Mouse (Mus musculus) kidney, embryonic 15.5 days (tissue): ENCODE results near the gene Dusp16. TPM values are rescaled to one million over a fixed set of nuclear protein-coding genes. Genes with fewer than 3 reads are reported as not detected.

Experiments used
- ATAC-seq: fragments of 200-750 bp; cut with Nextera tagmentation; replicated peaks from 2 replicates; pipeline ENCODE4 v1.8.0; 2017; ENCODE audit warnings: moderate TSS enrichment; ENCODE audit not compliant: low FRiP score
- H3K27ac ChIP-seq: fragments of 300-500 bp; sonication (generic); 2 replicates; pipeline ENCODE4 v1.5.1; 2015; ENCODE audit warnings: mild to moderate bottlenecking, inconsistent platforms
- H3K27me3 ChIP-seq: fragments of 300-500 bp; sonication (generic); 2 replicates; pipeline ENCODE4 v1.6.1; 2015; ENCODE audit warnings: inconsistent platforms
- H3K36me3 ChIP-seq: fragments of 300-500 bp; sonication (generic); 2 replicates; pipeline ENCODE4 v1.6.1; 2015; ENCODE audit warnings: inconsistent platforms
- H3K4me1 ChIP-seq: fragments of 300-500 bp; sonication (generic); 2 replicates; pipeline ENCODE4 v1.6.1; 2015; ENCODE audit warnings: inconsistent platforms
- H3K4me2 ChIP-seq: fragments of 300-500 bp; sonication (generic); 2 replicates; pipeline ENCODE4 v1.6.1; 2015; ENCODE audit warnings: moderate library complexity, mild to moderate bottlenecking, inconsistent platforms
- H3K4me3 ChIP-seq: fragments of 300-500 bp; sonication (generic); replicated peaks from 2 replicates; pipeline ENCODE4 v1.5.1; 2015; ENCODE audit warnings: mild to moderate bottlenecking, inconsistent platforms
- H3K9ac ChIP-seq: fragments of 300-500 bp; sonication (generic); 2 replicates; pipeline ENCODE4 v1.6.1; 2015; ENCODE audit warnings: mild to moderate bottlenecking, inconsistent platforms
- H3K9me3 ChIP-seq: fragments of 300-500 bp; sonication (generic); replicated peaks from 2 replicates; pipeline ENCODE4 v1.6.1; 2016; ENCODE audit warnings: inconsistent platforms
- WGBS: fragments of 180-500 bp; shearing (Covaris S2); methylation state at CpG from one replicate; pipeline ENCODE4 v1.1.7; 2015; ENCODE audit warnings: mixed read lengths; 5-methylcytosine and 5-hydroxymethylcytosine counted together
- polyA plus RNA-seq: library from polyadenylated mRNA; unstranded; fragments of >200 nt; fragmentation: Nextera tagmentation; extraction: Ambion mirVana; gene quantifications from 2 replicates; pipeline ENCODE4 v1.2.1, GENCODE M21; 2015

The Dusp16 gene
- polyA plus RNA-seq, result 11.0 and 11.8 TPM in 2 replicates

DNA sequence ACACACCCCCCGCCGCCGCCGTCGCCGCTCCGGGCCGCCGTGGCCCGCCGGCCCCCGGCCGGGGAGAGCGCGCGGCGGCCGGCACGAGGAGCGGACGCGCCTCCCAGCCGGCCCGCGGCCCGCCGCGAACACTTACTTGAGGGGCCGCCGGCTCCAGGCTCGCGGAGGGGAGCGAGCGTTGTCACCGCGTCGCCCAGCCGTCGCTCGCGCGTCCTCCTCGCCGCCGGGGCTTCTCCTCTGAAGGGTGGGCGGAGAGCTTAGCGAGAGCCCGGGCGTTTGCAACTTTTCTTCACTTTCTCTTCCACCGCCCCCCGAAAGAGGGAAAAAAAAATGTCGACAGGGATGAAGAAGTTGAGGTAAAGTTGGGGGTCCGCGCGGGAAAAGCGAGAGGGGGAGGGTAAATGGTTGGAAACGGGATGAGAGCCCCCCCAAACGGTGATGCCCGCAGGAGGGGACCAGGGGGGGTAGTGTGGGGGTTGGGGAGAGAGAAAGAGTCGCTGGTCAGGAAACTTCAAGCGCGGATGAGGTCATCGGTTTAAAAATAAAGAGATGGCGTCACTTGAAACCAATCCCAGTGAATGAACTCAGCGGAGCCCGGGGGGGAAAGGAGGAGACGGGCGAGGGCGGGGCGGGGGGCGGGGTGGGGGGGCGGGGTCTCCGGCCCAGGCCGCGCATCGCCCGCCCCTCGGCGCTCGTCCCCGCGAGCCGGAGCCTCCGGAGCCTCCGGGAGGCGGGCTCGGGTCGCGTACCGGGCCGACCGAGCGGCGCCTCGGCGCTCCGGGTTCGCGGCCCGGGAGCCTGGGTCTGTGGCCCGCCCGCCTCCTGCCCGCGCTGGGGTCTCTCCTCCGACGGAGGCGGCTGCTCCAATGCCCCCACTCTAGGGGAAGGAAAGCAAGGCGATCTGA is at the start of gene Dusp16:
Dusp16 (minus strand) TSS at position 485 of the 905 bp plus-strand sequence.
- WGBS, result under 1% methylated on average over 85 of the region's 108 CpGs
- peak within 1 kb of the TSS; percentile 68 for H3K4me2 ChIP-seq
- H3K9me3 ChIP-seq, result no peaks in the 10 kb centered on the region
- H3K4me3 ChIP-seq, result peak within 1 kb of the TSS; percentile 80
- peak; percentile 92 for ATAC-seq
- H3K9ac ChIP-seq, result peak within 1 kb of the TSS; percentile 93
- peak within 1 kb of the TSS; percentile 96 for H3K27ac ChIP-seq
- H3K4me1 ChIP-seq, result peaks cover 18% of the 10 kb centered on the region
- H3K27me3 ChIP-seq, result no peaks in the 10 kb centered on the region
- H3K36me3 ChIP-seq, result no peaks in the 10 kb centered on the region

DNA sequence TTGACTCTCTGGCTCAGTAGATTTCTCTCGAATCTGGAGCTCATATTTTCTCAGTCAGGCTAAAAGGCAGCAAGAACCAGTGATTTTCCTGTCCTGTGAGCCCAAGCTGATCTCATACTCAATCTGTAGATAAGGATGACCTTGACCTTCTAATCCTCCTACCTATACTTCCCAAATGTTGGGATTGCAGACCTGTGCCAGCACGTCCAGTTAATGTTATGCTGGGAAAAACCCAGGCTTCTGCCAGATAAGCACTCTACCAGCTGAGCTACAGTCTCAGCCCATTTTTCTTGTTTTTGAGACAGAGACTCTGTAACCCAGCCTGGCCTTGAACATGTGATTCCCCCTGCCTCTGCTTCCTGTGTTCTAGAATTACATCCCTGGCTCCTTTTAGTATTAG is 47.9 kb upstream of the Dusp16 start:
- no peak for ATAC-seq
- Histone ChIP-seq H3K27ac (no peak overlapping the region), H3K4me1 (no peaks in the 10 kb centered on the region), H3K9me3 (no peaks in the 10 kb centered on the region), H3K9ac (no peak overlapping the region), H3K4me3 (no peak overlapping the region), H3K36me3 (no peaks in the 10 kb centered on the region; the same call in 1 of the 2 replicates), H3K4me2 (no peak overlapping the region), H3K27me3 (no peaks in the 10 kb centered on the region)
- 76% methylated on average over 2 of the region's 2 CpGs for WGBS

DNA sequence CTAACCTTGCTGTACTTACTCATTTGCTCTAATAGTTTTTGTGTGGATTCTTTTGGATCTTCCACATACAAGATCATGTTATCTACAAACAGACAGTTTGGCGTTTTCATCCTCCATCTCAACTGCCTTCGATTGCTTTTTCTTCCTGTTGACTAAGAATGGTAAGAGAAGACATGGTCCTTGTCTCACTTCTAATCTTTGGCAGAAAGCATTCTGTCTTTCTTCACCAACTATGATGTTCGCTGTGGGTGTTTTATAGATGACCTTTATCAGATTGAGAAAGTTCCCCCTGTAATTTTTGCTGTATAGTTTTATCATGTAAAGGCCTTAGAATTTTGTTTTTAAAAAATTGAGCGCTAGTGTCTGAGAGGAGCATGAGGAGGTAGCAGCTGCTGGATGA is 45.7 kb upstream of the Dusp16 start:
- Histone ChIP-seq H3K4me3 (no peak overlapping the region), H3K9ac (no peak overlapping the region), H3K27me3 (no peaks in the 10 kb centered on the region), H3K4me1 (no peaks in the 10 kb centered on the region), H3K9me3 (no peaks in the 10 kb centered on the region), H3K27ac (no peak overlapping the region), H3K4me2 (no peak overlapping the region), H3K36me3 (no peaks in the 10 kb centered on the region; the same call in 1 of the 2 replicates)
- whole genome bisulfite sequencing, result 91% methylated on average over 4 of the region's 4 CpGs
- no peak for ATAC-seq

DNA sequence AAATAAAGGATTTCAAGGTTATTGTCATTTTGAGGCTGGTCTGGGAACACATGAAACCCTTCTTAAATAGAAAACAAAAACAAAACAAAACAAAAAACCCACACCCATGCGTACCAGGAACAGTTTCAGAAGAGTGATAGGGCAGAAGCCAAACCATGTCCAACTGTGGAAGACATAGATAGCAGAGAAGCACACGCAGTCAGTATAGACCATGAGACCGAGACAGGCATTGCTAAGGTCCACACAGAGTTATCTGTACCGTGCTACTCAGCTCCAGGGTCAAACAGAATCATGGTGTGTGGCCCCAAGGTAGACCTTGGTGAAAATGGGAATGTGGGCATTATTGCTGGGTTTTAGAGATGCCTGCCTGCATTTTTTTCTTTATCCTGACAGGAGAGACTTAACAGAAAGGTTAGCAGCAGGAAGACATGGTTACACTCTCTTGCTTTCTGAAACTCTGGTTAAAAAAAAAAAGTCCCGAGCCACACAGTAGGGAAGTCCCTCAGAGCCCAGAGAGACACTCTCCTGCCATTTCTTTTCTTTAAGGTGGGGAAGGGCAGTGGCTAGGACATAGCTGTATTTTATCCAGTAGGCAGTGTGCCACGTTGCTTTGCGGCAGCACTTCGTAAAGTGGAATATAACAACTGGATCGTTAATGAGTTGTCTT is 42.3 kb upstream of the Dusp16 start:
- H3K9ac ChIP-seq, result no peak overlapping the region
- WGBS, result 75% methylated on average over 9 of the region's 9 CpGs

DNA sequence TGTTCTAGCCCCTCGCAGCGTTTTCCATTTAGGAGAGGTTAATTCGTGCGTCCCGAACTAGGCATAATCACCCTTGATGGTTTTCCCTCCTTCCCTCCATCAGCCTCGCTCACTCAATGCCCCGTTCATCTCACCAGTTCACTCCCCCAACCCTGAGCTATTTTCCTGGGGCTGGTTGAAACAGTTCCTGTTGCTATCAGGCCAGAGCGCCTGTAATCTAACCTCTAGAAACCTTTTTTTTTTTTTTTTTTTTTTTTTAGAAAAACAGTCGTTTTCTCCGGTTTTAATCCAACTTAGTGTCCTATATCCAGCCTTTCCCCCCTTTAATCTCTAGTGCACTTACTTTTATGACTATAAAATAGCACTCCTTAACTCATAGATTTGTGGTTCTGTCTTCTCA is 38.4 kb upstream of the Dusp16 start:
- H3K27ac ChIP-seq, result peak overlapping the region; percentile 90

More for the DNA sequence above, 42.3 kb upstream of the Dusp16 start:
- Histone ChIP-seq H3K4me2 (no peak overlapping the region), H3K9me3 (no peaks in the 10 kb centered on the region), H3K4me3 (no peak overlapping the region), H3K36me3 (no peaks in the 10 kb centered on the region; the same call in 1 of the 2 replicates), H3K27ac (no peak overlapping the region), H3K4me1 (peaks cover 4% of the 10 kb centered on the region), H3K27me3 (no peaks in the 10 kb centered on the region)
- no peak for ATAC-seq

DNA sequence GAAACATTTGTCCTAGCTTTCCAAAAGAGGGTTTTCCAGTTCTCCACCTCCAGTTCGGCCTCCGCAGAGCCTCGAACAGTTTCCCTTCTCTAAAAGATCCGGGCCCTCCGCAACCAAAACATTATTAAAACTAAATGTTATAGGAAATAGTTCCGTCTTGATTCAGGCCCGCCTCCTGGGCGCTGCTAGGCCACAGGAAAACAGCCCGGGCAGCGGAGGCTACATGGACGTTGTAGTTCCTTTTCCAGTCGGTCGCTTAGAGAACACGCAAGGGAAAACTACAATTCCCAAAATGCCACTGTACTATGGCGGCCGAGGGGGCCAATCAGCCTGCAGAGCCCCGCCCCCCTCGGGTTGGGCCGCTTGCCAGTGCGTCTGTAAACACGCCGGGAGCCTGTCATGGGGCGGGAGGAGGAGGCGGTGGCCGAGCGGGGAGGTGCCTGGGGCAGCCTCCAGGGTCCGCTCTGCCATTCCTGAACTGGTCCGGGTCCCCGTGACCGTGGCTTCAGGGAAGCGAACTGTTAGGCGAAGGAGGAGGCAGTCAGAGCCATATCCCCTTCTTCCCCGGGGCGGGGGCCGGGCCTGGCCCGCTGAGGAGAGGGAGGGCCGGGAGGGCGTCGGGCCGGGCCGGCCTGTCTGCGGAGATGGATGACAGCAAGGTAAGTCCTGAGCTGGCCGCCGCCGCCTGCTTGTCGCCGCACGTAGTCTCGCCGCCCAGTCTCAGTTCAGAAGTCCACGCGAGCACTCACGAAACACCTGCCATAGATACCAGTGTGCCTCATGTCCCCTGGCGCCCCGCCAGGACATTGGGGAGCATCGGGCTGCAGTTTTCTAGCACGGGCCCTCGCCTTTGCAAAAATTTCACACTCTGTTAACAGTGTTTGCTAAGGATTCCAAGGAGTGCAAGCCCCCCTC is 37.6 kb upstream of the Dusp16 start, which contains the start of gene Crebl2:
Crebl2 (plus strand) TSS at position 369 of the 915 bp plus-strand sequence.
- no peaks in the 10 kb centered on the region for H3K27me3 ChIP-seq
- peaks cover 14% of the 10 kb centered on the region for H3K4me1 ChIP-seq
- peak within 1 kb of the TSS; percentile 90 for H3K27ac ChIP-seq
- no peaks in the 10 kb centered on the region for H3K36me3 ChIP-seq
- H3K4me3 ChIP-seq, result peak within 1 kb of the TSS; percentile 64
- H3K9me3 ChIP-seq, result no peaks in the 10 kb centered on the region
- peak; percentile 98 for ATAC-seq
- peak within 1 kb of the TSS; percentile 65 for H3K4me2 ChIP-seq
- 0% methylated on average over 57 of the region's 58 CpGs for WGBS
- peak within 1 kb of the TSS; percentile 63 for H3K9ac ChIP-seq

More for the DNA sequence above, 38.4 kb upstream of the Dusp16 start:
- Histone ChIP-seq H3K9me3 (no peaks in the 10 kb centered on the region), H3K27me3 (no peaks in the 10 kb centered on the region), H3K4me2 (peak overlapping the region; percentile 65), H3K36me3 (no peaks in the 10 kb centered on the region), H3K4me3 (peak overlapping the region; percentile 64), H3K9ac (peak overlapping the region; percentile 45), H3K4me1 (peaks cover 14% of the 10 kb centered on the region)
- WGBS, result under 1% methylated on average over 10 of the region's 10 CpGs
- ATAC-seq, result no peak

DNA sequence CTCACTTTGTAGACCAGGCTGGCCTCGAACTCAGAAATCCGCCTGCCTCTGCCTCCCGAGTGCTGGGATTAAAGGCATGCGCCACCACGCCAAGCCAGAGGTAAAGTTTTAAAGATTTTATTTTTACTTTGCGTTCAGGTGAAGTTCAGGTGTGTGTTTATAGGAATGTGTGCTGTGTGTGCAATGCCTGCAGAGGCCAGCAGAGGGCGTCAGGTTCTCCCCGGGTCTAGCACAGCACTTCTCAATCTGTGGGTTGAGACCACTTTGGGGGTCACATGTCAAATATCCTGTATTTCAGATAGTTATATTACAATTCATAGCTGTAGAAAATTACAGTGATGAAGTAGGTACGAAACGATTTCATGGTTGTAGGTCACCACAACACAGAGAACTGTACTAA is 30.4 kb upstream of the Dusp16 start:
- Histone ChIP-seq H3K9ac (no peak overlapping the region), H3K4me3 (no peak overlapping the region), H3K27ac (no peak overlapping the region), H3K9me3 (no peaks in the 10 kb centered on the region), H3K4me1 (no peaks in the 10 kb centered on the region), H3K27me3 (no peaks in the 10 kb centered on the region), H3K4me2 (no peak overlapping the region), H3K36me3 (no peaks in the 10 kb centered on the region)
- WGBS, result 67% methylated on average over 10 of the region's 10 CpGs
- no peak for ATAC-seq

DNA sequence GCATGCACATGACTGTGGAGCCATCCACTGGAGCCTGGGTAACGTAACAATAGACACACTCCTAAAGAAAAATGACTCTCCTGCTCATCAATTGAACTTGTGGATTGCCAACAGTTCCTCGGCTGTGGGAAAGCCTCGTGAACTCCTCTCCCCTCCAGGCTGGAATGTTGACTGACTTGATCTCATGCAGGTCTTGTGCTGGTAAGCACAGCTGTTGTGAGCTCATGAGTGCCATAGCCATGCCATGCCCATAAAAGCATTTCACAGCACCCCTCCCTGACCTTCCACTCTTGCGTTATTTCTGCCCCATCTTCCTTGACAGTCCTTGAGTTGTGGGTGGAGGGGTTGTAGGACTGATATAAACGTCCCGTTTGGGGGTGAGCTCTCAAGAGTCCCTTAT is 28.0 kb upstream of the Dusp16 start:
- Histone ChIP-seq H3K9me3 (no peaks in the 10 kb centered on the region), H3K4me3 (no peak overlapping the region), H3K27ac (no peak overlapping the region), H3K36me3 (no peaks in the 10 kb centered on the region), H3K4me2 (no peak overlapping the region), H3K9ac (no peak overlapping the region), H3K27me3 (no peaks in the 10 kb centered on the region), H3K4me1 (no peaks in the 10 kb centered on the region)
- WGBS, result 68% methylated on average over 6 of the region's 6 CpGs
- no peak for ATAC-seq

DNA sequence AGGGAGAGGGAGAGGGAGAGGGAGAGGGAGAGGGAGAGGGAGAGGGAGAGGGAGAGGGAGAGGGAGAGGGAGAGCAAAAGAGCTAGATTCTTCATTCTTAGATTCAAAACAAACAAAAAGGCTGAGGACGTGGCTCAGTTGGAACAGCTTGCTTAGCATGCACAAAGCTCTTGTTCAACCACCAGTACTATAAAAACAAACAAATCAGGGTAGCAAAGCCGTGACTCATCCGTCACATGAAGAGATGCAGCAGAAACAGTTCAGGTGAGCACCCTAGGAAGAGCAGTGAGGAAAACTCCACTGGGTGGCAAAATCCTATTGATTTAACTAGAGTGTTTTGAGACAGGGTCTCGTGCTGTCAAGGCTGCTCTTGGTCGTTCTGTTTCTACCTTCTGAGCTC is 27.3 kb upstream of the Dusp16 start:
- Histone ChIP-seq H3K4me2 (no peak overlapping the region), H3K27me3 (no peaks in the 10 kb centered on the region), H3K9ac (no peak overlapping the region), H3K4me3 (no peak overlapping the region), H3K27ac (no peak overlapping the region), H3K9me3 (no peaks in the 10 kb centered on the region), H3K4me1 (no peaks in the 10 kb centered on the region), H3K36me3 (no peaks in the 10 kb centered on the region)
- WGBS, result 48% methylated on average over 5 of the region's 5 CpGs
- ATAC-seq, result no peak

DNA sequence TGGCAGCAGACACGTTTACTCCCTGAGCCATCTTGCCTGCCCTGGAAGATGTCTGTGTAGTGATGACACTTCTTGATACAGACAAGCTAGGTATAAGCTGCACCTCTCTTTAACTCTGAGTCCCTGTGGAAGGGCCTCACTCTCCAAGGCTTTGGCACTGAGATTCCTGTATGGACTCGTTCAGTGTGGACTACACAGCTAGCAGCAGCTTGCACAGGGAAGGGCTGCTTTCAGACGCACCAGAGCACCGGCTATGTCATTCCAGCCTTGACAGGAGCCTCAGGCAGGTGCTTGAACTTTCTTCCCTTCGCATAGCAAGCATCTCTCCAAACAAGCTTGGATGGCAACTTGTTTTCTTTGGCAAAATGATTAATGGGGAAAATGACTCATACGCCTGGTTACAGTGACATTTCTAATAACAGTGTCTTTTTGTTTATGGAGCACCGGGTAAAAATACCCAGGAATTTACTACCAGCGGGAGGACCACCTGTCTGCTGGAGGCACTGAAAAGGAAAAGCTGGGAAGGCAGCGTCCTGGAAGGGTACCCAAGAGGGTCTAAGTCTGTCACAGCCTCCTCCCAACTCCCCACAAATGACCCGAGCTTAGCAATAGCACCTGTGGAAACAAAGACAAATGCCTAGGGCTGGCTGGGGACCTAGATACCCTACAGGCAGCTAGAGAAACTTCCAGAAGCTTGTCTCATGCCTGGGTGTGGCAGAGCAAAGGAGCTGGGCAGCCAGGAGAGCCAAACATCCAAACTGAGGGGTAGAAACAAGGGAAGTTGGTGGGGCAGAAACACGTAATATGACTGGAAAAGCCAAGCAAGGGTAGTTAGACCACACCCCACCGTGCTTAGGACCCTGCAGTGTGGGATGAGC is 24.9 kb upstream of the Dusp16 start:
- H3K27me3 ChIP-seq, result no peaks in the 10 kb centered on the region
- no peaks in the 10 kb centered on the region for H3K4me1 ChIP-seq
- H3K9ac ChIP-seq, result no peak overlapping the region
- no peak overlapping the region for H3K4me3 ChIP-seq
- H3K36me3 ChIP-seq, result no peaks in the 10 kb centered on the region
- H3K27ac ChIP-seq, result no peak overlapping the region
- 40% methylated on average over 12 of the region's 12 CpGs for WGBS
- H3K4me2 ChIP-seq, result no peak overlapping the region
- H3K9me3 ChIP-seq, result no peaks in the 10 kb centered on the region
- ATAC-seq, result no peak

DNA sequence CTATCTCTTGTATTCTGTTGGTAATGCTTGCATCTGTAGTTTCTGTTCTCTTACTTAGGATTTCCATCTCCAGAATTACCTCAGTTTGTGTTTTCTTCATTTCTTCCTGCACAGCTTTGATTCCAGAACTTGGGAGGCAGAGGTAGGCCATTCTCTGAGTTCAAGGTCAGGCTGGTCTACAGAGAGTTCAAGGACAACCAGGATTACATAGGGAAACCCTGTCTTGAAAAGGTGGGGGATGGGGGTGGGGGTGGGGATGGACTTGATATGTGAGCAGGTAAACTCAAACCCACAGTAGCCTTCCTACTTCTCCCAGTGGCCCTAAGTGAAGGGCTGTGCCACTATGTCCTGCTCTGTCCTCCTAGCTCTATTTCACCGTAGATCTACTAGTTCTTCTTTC is 20.6 kb upstream of the Dusp16 start:
- H3K9ac ChIP-seq, result no peak overlapping the region
- no peaks in the 10 kb centered on the region for H3K27me3 ChIP-seq
- H3K9me3 ChIP-seq, result no peaks in the 10 kb centered on the region
- WGBS, result 87% methylated on average over 1 of the region's 1 CpGs
- H3K27ac ChIP-seq, result no peak overlapping the region
- no peak overlapping the region for H3K4me3 ChIP-seq
- H3K36me3 ChIP-seq, result no peaks in the 10 kb centered on the region
- no peak for ATAC-seq
- H3K4me2 ChIP-seq, result no peak overlapping the region
- 0 out of 2 replicates have a peak, but pooled peaks cover 2% of the 10 kb centered on the region for H3K4me1 ChIP-seq
